Mouse (Mus musculus) heart, embryonic 16.5 days (tissue): ENCODE data around the gene Prop1. TPM values are rescaled to one million over a fixed set of nuclear protein-coding genes. Genes with fewer than 3 reads are reported as not detected.

Source experiments
- ATAC-seq: fragments of 200-750 bp; cut with Nextera tagmentation; replicated peaks from 2 replicates; pipeline ENCODE4 v1.8.0; 2017; ENCODE audit warnings: moderate number of reproducible peaks; ENCODE audit not compliant: insufficient read depth, low FRiP score; ENCODE audit errors: extremely low read depth
- H3K27ac ChIP-seq: fragments of 300-500 bp; sonication (generic); 2 replicates; pipeline ENCODE4 v1.5.1; 2014; ENCODE audit warnings: mild to moderate bottlenecking, low read length, control low read depth, moderate library complexity
- H3K27me3 ChIP-seq: fragments of 300-500 bp; sonication (generic); 2 replicates; pipeline ENCODE4 v1.6.1; 2014; ENCODE audit warnings: low read length, mixed read lengths; ENCODE audit not compliant: control insufficient read depth, insufficient read depth
- H3K36me3 ChIP-seq: fragments of 300-500 bp; sonication (generic); 2 replicates; pipeline ENCODE4 v1.6.1; 2014; ENCODE audit not compliant: control insufficient read depth, insufficient read depth
- H3K4me1 ChIP-seq: fragments of 300-500 bp; sonication (generic); 2 replicates; pipeline ENCODE4 v1.6.1; 2014; ENCODE audit warnings: low read length, mixed read lengths; ENCODE audit not compliant: control insufficient read depth, insufficient read depth
- H3K4me2 ChIP-seq: fragments of 300-500 bp; sonication (generic); 2 replicates; pipeline ENCODE4 v1.6.1; 2014; ENCODE audit warnings: low read depth, mild to moderate bottlenecking, control low read depth, low read length
- H3K4me3 ChIP-seq: fragments of 300-500 bp; sonication (generic); 2 replicates; pipeline ENCODE4 v1.5.1; 2014; ENCODE audit warnings: mild to moderate bottlenecking, control low read depth, low read length
- H3K9ac ChIP-seq: fragments of 300-500 bp; sonication (generic); 2 replicates; pipeline ENCODE4 v1.6.1; 2014; ENCODE audit warnings: low read length, control low read depth
- H3K9me3 ChIP-seq: fragments of 300-500 bp; sonication (generic); replicated peaks from 2 replicates; pipeline ENCODE4 v1.6.1; 2016; ENCODE audit warnings: low read length; ENCODE audit not compliant: control insufficient read depth
- WGBS: fragments of 180-500 bp; shearing (Covaris S2); extraction: QIAGEN DNeasy Blood & Tissue Kit; methylation state at CpG from one replicate; pipeline ENCODE4 v1.1.7; 2014; 5-methylcytosine and 5-hydroxymethylcytosine counted together
- polyA plus RNA-seq: library from polyadenylated mRNA; unstranded; fragments of >200 nt; fragmentation: Nextera tagmentation; extraction: Ambion mirVana; gene quantifications from 2 replicates; pipeline ENCODE4 v1.2.1, GENCODE M21; 2015

The Prop1 gene
- polyA plus RNA-seq, 1 experiment from 2014 or later: not detected

GRCm38 (mm10) chr11:50939621-50940366 is 13.8 kb downstream of the Prop1 start:
- no peaks in the 10 kb centered on the region for H3K36me3 ChIP-seq
- no peak overlapping the region for H3K9ac ChIP-seq
- no peak overlapping the region for H3K4me3 ChIP-seq
- no peaks in the 10 kb centered on the region for H3K4me1 ChIP-seq
- H3K27ac ChIP-seq: no peak overlapping the region
- H3K27me3 ChIP-seq: peaks cover 6% of the 10 kb centered on the region; the same call in 1 of the 2 replicates
- H3K4me2 ChIP-seq: no peak overlapping the region
- ATAC-seq: no peak
- H3K9me3 ChIP-seq: no peaks in the 10 kb centered on the region
- 30% methylated on average over 14 of the region's 14 CpGs for WGBS

DNA sequence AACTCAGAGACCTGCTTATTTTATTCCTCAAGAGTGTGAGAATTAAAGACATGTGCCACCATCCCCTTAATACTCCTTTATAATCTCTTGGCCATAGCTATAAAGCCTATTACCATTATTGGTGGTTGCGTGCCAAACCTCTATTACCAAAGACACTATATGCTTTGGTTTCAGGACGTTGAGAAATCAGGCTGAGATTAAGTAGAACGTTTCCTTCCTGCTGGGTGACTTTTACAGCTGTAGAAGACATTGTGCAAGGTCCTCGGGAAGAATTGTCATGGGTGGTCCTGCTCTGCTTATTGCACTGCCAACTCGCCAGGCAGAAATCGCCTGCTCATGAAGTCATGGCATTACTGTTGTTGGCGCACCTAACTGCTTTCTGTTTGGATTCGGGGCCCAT is 15.1 kb downstream of the Prop1 start:
- no peaks in the 10 kb centered on the region for H3K4me1 ChIP-seq
- H3K4me3 ChIP-seq: no peak overlapping the region
- H3K27ac ChIP-seq: no peak overlapping the region
- H3K9ac ChIP-seq: no peak overlapping the region
- no peaks in the 10 kb centered on the region for H3K36me3 ChIP-seq
- H3K9me3 ChIP-seq: no peaks in the 10 kb centered on the region
- H3K27me3 ChIP-seq: 0 out of 2 replicates have a peak, but pooled peaks cover 2% of the 10 kb centered on the region
- WGBS: 72% methylated on average over 8 of the region's 8 CpGs
- H3K4me2 ChIP-seq: no peak overlapping the region
- ATAC-seq: no peak

- Histone ChIP-seq H3K27ac (no peak overlapping the region), H3K9me3 (no peaks in the 10 kb centered on the region), H3K4me1 (peaks cover 7% of the 10 kb centered on the region), H3K4me2 (peak overlapping the region; percentile 81), H3K27me3 (peaks cover 6% of the 10 kb centered on the region), H3K9ac (peak overlapping the region; percentile 87; the same call in 1 of the 2 replicates), H3K4me3 (no peak overlapping the region; the same call in 1 of the 2 replicates), H3K36me3 (no peaks in the 10 kb centered on the region)
- ATAC-seq: no peak
- 86% methylated on average over 1 of the region's 1 CpGs for WGBS
Measured at GRCm38 (mm10) chr11:50932040-50932439, 21.5 kb downstream of the Prop1 start.

DNA sequence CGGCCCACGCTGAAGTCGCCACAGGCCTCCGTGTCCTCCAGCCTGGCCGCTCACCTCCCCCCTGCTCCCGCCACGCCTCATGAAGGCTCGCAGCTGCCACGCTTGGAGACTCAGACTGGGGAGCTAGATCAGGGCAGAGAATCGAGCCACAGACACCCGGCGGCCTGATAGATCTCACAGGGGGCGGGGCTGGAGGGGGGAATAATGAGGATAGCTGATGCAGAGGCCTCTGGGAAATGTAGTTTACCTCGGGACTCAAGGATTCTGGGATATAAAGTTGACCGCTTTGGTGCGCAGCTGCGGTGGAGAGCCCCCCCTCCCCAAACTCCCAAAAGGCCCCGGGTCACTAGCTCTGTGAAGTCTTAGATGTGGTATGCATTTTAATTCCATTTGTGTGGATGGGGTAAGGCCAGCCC is 22.1 kb downstream of the Prop1 start, which contains the start of gene Zfp354b:
TSS of gene Zfp354b (minus strand) at position 183 of the 416 bp plus-strand sequence.
- H3K27me3 ChIP-seq: peaks cover 6% of the 10 kb centered on the region
- H3K4me1 ChIP-seq: peaks cover 7% of the 10 kb centered on the region
- H3K4me2 ChIP-seq: peak within 1 kb of the TSS; percentile 81
- ATAC-seq: peak; percentile 93
- under 1% methylated on average over 18 of the region's 18 CpGs for WGBS
- peak within 1 kb of the TSS; percentile 87 for H3K9ac ChIP-seq
- peak within 1 kb of the TSS; percentile 83 for H3K4me3 ChIP-seq
- H3K27ac ChIP-seq: peak within 1 kb of the TSS; percentile 26; the same call in 1 of the 2 replicates
- no peaks in the 10 kb centered on the region for H3K36me3 ChIP-seq
- H3K9me3 ChIP-seq: no peaks in the 10 kb centered on the region

DNA sequence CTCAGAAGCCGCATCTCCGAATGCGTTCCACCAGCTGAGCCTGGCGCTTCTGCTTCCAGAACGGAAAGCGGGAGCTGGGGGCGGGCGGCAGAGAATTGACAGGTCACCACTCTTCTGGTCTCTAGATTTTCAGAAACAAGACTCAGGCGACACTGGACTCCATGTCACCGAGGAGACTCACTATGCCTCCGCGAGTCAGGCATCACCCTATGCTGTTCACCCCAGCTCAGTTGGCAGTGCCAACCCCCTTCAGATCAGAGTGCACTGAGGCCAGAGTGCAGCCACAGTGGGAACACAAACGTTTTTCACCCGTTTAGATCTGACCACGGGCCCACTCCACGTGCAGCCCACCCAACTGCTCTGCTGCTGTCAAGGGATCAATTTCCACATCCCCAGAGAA is 22.5 kb downstream of the Prop1 start:
- peaks cover 6% of the 10 kb centered on the region for H3K27me3 ChIP-seq
- peak overlapping the region; percentile 26; the same call in 1 of the 2 replicates for H3K27ac ChIP-seq
- peak overlapping the region; percentile 81 for H3K4me2 ChIP-seq
- H3K9me3 ChIP-seq: no peaks in the 10 kb centered on the region
- whole genome bisulfite sequencing: 2% methylated on average over 16 of the region's 16 CpGs
- H3K4me1 ChIP-seq: peaks cover 7% of the 10 kb centered on the region
- ATAC-seq: peak; percentile 56
- H3K36me3 ChIP-seq: no peaks in the 10 kb centered on the region
- H3K4me3 ChIP-seq: peak overlapping the region; percentile 83
- peak overlapping the region; percentile 87 for H3K9ac ChIP-seq

DNA sequence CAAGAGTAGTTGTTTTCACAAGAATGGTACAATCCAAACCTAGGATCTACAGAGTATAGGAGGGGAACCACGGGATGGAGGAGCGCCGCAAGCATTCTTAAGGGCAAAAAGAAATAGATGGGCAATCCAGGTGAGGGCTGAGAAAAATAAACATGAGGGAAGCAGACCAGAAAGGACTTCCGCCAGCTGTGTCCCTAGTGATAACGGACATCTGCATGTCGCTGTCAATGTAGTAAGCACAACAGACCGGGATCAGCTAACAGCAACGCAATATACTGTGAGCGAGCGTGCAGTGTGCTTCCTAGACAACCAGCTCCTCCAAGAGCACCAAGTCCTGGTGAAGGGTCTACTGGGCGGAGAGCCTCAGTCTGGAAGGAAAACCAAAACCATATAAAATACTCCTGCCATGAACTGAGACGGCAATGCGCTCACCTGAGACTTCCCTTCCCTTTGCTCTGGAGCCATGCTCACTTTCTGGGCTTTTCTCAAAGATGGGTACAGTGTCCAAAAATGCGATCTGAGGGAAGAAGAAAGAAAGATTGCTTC is 23.0 kb downstream of the Prop1 start:
- peak overlapping the region; percentile 81 for H3K4me2 ChIP-seq
- peak overlapping the region; percentile 87 for H3K9ac ChIP-seq
- peaks cover 6% of the 10 kb centered on the region for H3K27me3 ChIP-seq
- 10% methylated on average over 14 of the region's 14 CpGs for WGBS
- H3K27ac ChIP-seq: no peak overlapping the region
- no peak for ATAC-seq
- peak overlapping the region; percentile 83 for H3K4me3 ChIP-seq
- peaks cover 7% of the 10 kb centered on the region for H3K4me1 ChIP-seq
- no peaks in the 10 kb centered on the region for H3K9me3 ChIP-seq
- H3K36me3 ChIP-seq: no peaks in the 10 kb centered on the region

DNA sequence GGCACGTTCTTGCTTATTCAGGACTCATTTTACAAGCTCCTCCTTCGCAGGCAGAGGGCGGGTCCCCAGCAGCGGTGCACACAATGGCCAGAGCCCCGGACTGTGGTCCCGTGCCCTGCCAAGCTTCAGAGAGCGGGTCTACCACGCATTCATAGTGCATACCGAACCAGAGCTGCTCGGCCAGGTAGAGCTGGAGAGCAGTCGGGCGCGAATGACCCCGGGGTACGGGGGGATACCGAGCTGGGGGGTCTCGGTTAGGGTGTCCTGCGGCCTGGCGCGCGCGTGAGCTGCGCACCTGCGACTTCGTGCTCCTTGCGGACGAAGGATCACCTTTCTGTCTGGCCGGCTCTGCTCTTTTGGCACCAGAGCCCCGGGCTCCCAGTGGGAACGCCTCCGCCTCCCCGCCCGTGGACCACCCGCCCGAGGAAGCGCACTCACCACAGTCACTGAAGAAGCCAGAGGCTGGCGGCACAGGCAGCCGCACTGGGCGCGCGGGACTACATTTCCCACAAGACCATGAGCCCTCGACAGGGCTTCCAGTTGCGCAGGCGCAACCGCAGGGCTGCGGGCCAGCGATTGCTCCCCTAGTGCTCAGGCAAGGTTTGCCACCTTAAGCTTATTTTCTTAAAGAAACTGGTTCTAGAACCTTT is 37.8 kb downstream of the Prop1 start, which contains the start of gene Zfp2:
TSS of gene Zfp2 (minus strand) at position 495 of the 650 bp plus-strand sequence.
- ATAC-seq: peak; percentile 98

DNA sequence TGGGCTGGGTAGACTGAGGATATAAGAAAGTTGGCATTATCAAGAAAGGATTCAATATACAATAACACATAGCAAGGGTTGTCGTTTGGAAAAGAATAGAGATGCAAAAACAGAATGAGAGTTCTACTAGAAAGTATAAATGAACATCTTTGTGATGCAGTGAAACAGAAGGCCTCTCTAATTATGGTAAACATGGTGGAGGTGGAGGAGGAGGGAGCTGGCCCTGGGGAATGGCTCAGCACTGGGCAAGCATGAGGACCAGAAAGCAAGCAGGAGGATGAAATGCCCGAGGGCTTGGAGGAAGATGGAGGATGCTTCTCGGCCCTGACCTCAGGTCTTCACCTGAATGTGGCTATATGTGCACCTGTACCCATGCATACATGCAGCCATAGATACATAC is 39.1 kb downstream of the Prop1 start:
- no peak for ATAC-seq
- no peak overlapping the region for H3K27ac ChIP-seq
- 76% methylated on average over 3 of the region's 3 CpGs for WGBS
- H3K4me1 ChIP-seq: 0 out of 2 replicates have a peak, but pooled peaks cover 3% of the 10 kb centered on the region
- no peaks in the 10 kb centered on the region for H3K27me3 ChIP-seq
- no peak overlapping the region for H3K4me2 ChIP-seq
- H3K36me3 ChIP-seq: peaks cover 25% of the 10 kb centered on the region
- H3K4me3 ChIP-seq: no peak overlapping the region
- H3K9ac ChIP-seq: no peak overlapping the region
- peaks cover 6% of the 10 kb centered on the region for H3K9me3 ChIP-seq

More for the DNA sequence above, 37.8 kb downstream of the Prop1 start, which contains the start of gene Zfp2:
- H3K4me2 ChIP-seq: peak within 1 kb of the TSS; percentile 70
- peak within 1 kb of the TSS; percentile 95 for H3K4me3 ChIP-seq
- 0 out of 2 replicates have a peak, but pooled peaks cover 3% of the 10 kb centered on the region for H3K4me1 ChIP-seq
- peaks cover 6% of the 10 kb centered on the region for H3K9me3 ChIP-seq
- peaks cover 13% of the 10 kb centered on the region for H3K36me3 ChIP-seq
- H3K9ac ChIP-seq: peak within 1 kb of the TSS; percentile 90
- H3K27me3 ChIP-seq: no peaks in the 10 kb centered on the region
- H3K27ac ChIP-seq: peak within 1 kb of the TSS; percentile 39
- under 1% methylated on average over 47 of the region's 47 CpGs for WGBS
